Mouse (Mus musculus): ENCODE results near the gene Myo5c. TPM values are rescaled to one million over a fixed set of nuclear protein-coding genes. Genes with fewer than 3 reads are reported as not detected.
A peak's percentile ranks its signal among the peaks of the same experiment; 100 is the strongest.
"Not testable (repeated sequence)": the region's sequence is repeated elsewhere in the genome, so short reads cannot be mapped to it uniquely, and the experiment has no call there.

The Myo5c gene
- total RNA-seq, 1 experiment from 2014 or later, result 0.70 TPM

GRCm38 (mm10) chr9:75238179-75238578 is 6.4 kb downstream of the Myo5c start:
- no peak for ATAC-seq (ENCODE audit: extremely low read depth, insufficient number of reproducible peaks, low FRiP score, poor library complexity, severe bottlenecking)

- no peak for ATAC-seq (ENCODE audit: extremely low read depth, insufficient number of reproducible peaks, low FRiP score, poor library complexity, severe bottlenecking)
These were observed 11.2 kb downstream of the Myo5c start for GRCm38 (mm10) chr9:75243052-75243451.

GRCm38 (mm10) chr9:75243730-75244406 is 12.0 kb downstream of the Myo5c start:
- no peak for ATAC-seq (ENCODE audit: extremely low read depth, insufficient number of reproducible peaks, low FRiP score, poor library complexity, severe bottlenecking)

GRCm38 (mm10) chr9:75244527-75244926 is 12.7 kb downstream of the Myo5c start:
- no peak for ATAC-seq (ENCODE audit: extremely low read depth, insufficient number of reproducible peaks, low FRiP score, poor library complexity, severe bottlenecking)

GRCm38 (mm10) chr9:75246080-75246930 is 14.5 kb downstream of the Myo5c start:
- ATAC-seq (ENCODE audit: extremely low read depth, insufficient number of reproducible peaks, low FRiP score, poor library complexity, severe bottlenecking), result no peak

- ATAC-seq (ENCODE audit: extremely low read depth, insufficient number of reproducible peaks, low FRiP score, poor library complexity, severe bottlenecking), result no peak
These were observed 16.1 kb downstream of the Myo5c start for GRCm38 (mm10) chr9:75247870-75248269.

GRCm38 (mm10) chr9:75248359-75248758 is 16.5 kb downstream of the Myo5c start:
- no peak for ATAC-seq (ENCODE audit: extremely low read depth, insufficient number of reproducible peaks, low FRiP score, poor library complexity, severe bottlenecking)

- no peak for ATAC-seq (ENCODE audit: extremely low read depth, insufficient number of reproducible peaks, low FRiP score, poor library complexity, severe bottlenecking)
These were observed 17.1 kb downstream of the Myo5c start for GRCm38 (mm10) chr9:75248874-75249273.

GRCm38 (mm10) chr9:75253158-75253557 is 21.3 kb downstream of the Myo5c start:
- not testable (repeated sequence) for ATAC-seq (ENCODE audit: extremely low read depth, insufficient number of reproducible peaks, low FRiP score, poor library complexity, severe bottlenecking)

GRCm38 (mm10) chr9:75253766-75254165 is 21.9 kb downstream of the Myo5c start:
- no peak for ATAC-seq (ENCODE audit: extremely low read depth, insufficient number of reproducible peaks, low FRiP score, poor library complexity, severe bottlenecking)

- ATAC-seq (ENCODE audit: extremely low read depth, insufficient number of reproducible peaks, low FRiP score, poor library complexity, severe bottlenecking), result 0 out of 2 replicates have a peak, but pooled peaks have one; percentile 3
These were observed 22.6 kb downstream of the Myo5c start for GRCm38 (mm10) chr9:75254196-75254955.

GRCm38 (mm10) chr9:75255820-75256545 is 24.2 kb downstream of the Myo5c start:
- peak; percentile 65 for ATAC-seq (ENCODE audit: extremely low read depth, insufficient number of reproducible peaks, low FRiP score, poor library complexity, severe bottlenecking)

- ATAC-seq (ENCODE audit: extremely low read depth, insufficient number of reproducible peaks, low FRiP score, poor library complexity, severe bottlenecking), result no peak
These were observed 27.0 kb downstream of the Myo5c start for GRCm38 (mm10) chr9:75258792-75259191.

GRCm38 (mm10) chr9:75259656-75260055 is 27.8 kb downstream of the Myo5c start:
- ATAC-seq (ENCODE audit: extremely low read depth, insufficient number of reproducible peaks, low FRiP score, poor library complexity, severe bottlenecking), result no peak

GRCm38 (mm10) chr9:75261332-75261872 is 29.6 kb downstream of the Myo5c start:
- no peak for ATAC-seq (ENCODE audit: extremely low read depth, insufficient number of reproducible peaks, low FRiP score, poor library complexity, severe bottlenecking)

- ATAC-seq (ENCODE audit: extremely low read depth, insufficient number of reproducible peaks, low FRiP score, poor library complexity, severe bottlenecking), result peak; percentile 37; the same call in 1 of the 2 replicates
These were observed 30.5 kb downstream of the Myo5c start for GRCm38 (mm10) chr9:75262235-75262826.

GRCm38 (mm10) chr9:75264008-75264718 is 32.3 kb downstream of the Myo5c start:
- no peak for ATAC-seq (ENCODE audit: extremely low read depth, insufficient number of reproducible peaks, low FRiP score, poor library complexity, severe bottlenecking)

- no peak for ATAC-seq (ENCODE audit: extremely low read depth, insufficient number of reproducible peaks, low FRiP score, poor library complexity, severe bottlenecking)
These were observed 35.3 kb downstream of the Myo5c start for GRCm38 (mm10) chr9:75267147-75267546.

Data from neutrophil, adult 5-6 weeks (primary cell).